Mouse (Mus musculus) megakaryocyte, embryonic 14.5 days (primary cell): Measurements from ENCODE around the gene Senp1. TPM values are rescaled to one million over a fixed set of nuclear protein-coding genes. Genes with fewer than 3 reads are reported as not detected.

Experiments
- H3K27me3 ChIP-seq: replicated peaks from 2 replicates; pipeline ENCODE3; 2012; ENCODE audit warnings: inconsistent platforms
- H3K36me3 ChIP-seq: replicated peaks from 2 replicates; pipeline ENCODE3; 2012; ENCODE audit warnings: low read length, inconsistent platforms, mixed read lengths
- H3K4me1 ChIP-seq: 2 replicates; pipeline ENCODE4 v1.6.1; 2012; ENCODE audit warnings: inconsistent platforms
- H3K4me3 ChIP-seq: replicated peaks from 2 replicates; pipeline ENCODE3; 2012; ENCODE audit warnings: moderate library complexity, mild to moderate bottlenecking, inconsistent platforms
- H3K9me3 ChIP-seq: 2 replicates; pipeline ENCODE4 v1.6.1; 2012; ENCODE audit warnings: inconsistent platforms
- FLI1 ChIP-seq: IDR thresholded peaks from 2 replicates; pipeline ENCODE4 v1.6.1; 2012; ENCODE audit warnings: low read length, inconsistent platforms, mixed read lengths
- GATA1 ChIP-seq: IDR thresholded peaks from 3 replicates; pipeline ENCODE4 v1.6.1; 2012; ENCODE audit warnings: mixed read lengths, low read length, inconsistent platforms, borderline replicate concordance
- polyA plus RNA-seq: library from polyadenylated mRNA; stranded (reverse); fragments of >175 nt; gene quantifications from 2 replicates; pipeline ENCODE4 v1.2.3, GENCODE M21; 2012; ENCODE audit warnings: low replicate concordance; ENCODE audit not compliant: insufficient read depth

Senp1 gene
- 5.1 and 9.2 TPM in 2 replicates for polyA plus RNA-seq

GRCm38 (mm10) chr15:98093121-98094011 lies at the start of gene Senp1:
Gene Senp1, minus strand, starts transcription at chr15:98093744.
- Histone ChIP-seq H3K4me1 (peaks cover 39% of the 10 kb centered on the region), H3K4me3 (peak within 1 kb of the TSS; percentile 98), H3K27me3 (no peaks in the 10 kb centered on the region), H3K9me3 (no peaks in the 10 kb centered on the region), H3K36me3 (peaks cover 12% of the 10 kb centered on the region)
- no peak for TF ChIP-seq GATA1
- peak; percentile 75; the same call in 1 of the 2 replicates for TF ChIP-seq FLI1

GRCm38 (mm10) chr15:98142515-98142914 lies 49.0 kb upstream of the Senp1 start:
- no peak for TF ChIP-seq GATA1
- no peak for TF ChIP-seq FLI1
- no peak overlapping the region for H3K4me3 ChIP-seq
- H3K9me3 ChIP-seq, result no peaks in the 10 kb centered on the region
- H3K36me3 ChIP-seq, result peaks cover 54% of the 10 kb centered on the region
- H3K4me1 ChIP-seq, result peaks cover 35% of the 10 kb centered on the region
- H3K27me3 ChIP-seq, result no peaks in the 10 kb centered on the region

- Histone ChIP-seq H3K36me3 (peaks cover 71% of the 10 kb centered on the region), H3K4me3 (no peak overlapping the region), H3K4me1 (peaks cover 30% of the 10 kb centered on the region), H3K27me3 (no peaks in the 10 kb centered on the region), H3K9me3 (no peaks in the 10 kb centered on the region)
- no peak for TF ChIP-seq GATA1
- TF ChIP-seq FLI1, result no peak
These were observed 47.3 kb upstream of the Senp1 start for GRCm38 (mm10) chr15:98140809-98141208.

- TF ChIP-seq FLI1 (no peak), GATA1 (no peak)
- H3K9me3 ChIP-seq, result no peaks in the 10 kb centered on the region
- H3K36me3 ChIP-seq, result peaks cover 81% of the 10 kb centered on the region
- no peak overlapping the region for H3K4me3 ChIP-seq
- H3K4me1 ChIP-seq, result peaks cover 26% of the 10 kb centered on the region
- H3K27me3 ChIP-seq, result no peaks in the 10 kb centered on the region
These were observed 46.2 kb upstream of the Senp1 start for GRCm38 (mm10) chr15:98139763-98140162.

GRCm38 (mm10) chr15:98136871-98137270 lies 43.3 kb upstream of the Senp1 start:
- H3K9me3 ChIP-seq, result no peaks in the 10 kb centered on the region
- no peak overlapping the region for H3K4me3 ChIP-seq
- no peaks in the 10 kb centered on the region for H3K27me3 ChIP-seq
- TF ChIP-seq GATA1 (no peak), FLI1 (no peak)
- peaks cover 15% of the 10 kb centered on the region for H3K4me1 ChIP-seq
- peaks cover 97% of the 10 kb centered on the region for H3K36me3 ChIP-seq

GRCm38 (mm10) chr15:98135671-98136070 lies 42.1 kb upstream of the Senp1 start:
- TF ChIP-seq GATA1 (no peak), FLI1 (no peak)
- peaks cover 10% of the 10 kb centered on the region for H3K4me1 ChIP-seq
- no peaks in the 10 kb centered on the region for H3K9me3 ChIP-seq
- H3K27me3 ChIP-seq, result no peaks in the 10 kb centered on the region
- peaks cover 98% of the 10 kb centered on the region for H3K36me3 ChIP-seq
- no peak overlapping the region for H3K4me3 ChIP-seq

- H3K9me3 ChIP-seq, result no peaks in the 10 kb centered on the region
- H3K4me3 ChIP-seq, result no peak overlapping the region
- H3K27me3 ChIP-seq, result no peaks in the 10 kb centered on the region
- H3K4me1 ChIP-seq, result peaks cover 5% of the 10 kb centered on the region
- TF ChIP-seq FLI1 (no peak), GATA1 (no peak)
- H3K36me3 ChIP-seq, result peaks cover 99% of the 10 kb centered on the region
These were observed 41.1 kb upstream of the Senp1 start for GRCm38 (mm10) chr15:98134666-98135065.

- H3K4me1 ChIP-seq, result no peaks in the 10 kb centered on the region
- H3K36me3 ChIP-seq, result peaks cover 99% of the 10 kb centered on the region
- no peak for TF ChIP-seq GATA1
- TF ChIP-seq FLI1, result no peak
These were observed 40.5 kb upstream of the Senp1 start for GRCm38 (mm10) chr15:98134034-98134433.

GRCm38 (mm10) chr15:98133471-98133870 lies 39.9 kb upstream of the Senp1 start:
- no peak overlapping the region for H3K4me3 ChIP-seq
- peaks cover 99% of the 10 kb centered on the region for H3K36me3 ChIP-seq
- TF ChIP-seq GATA1 (no peak), FLI1 (no peak)

More at GRCm38 (mm10) chr15:98134034-98134433, 40.5 kb upstream of the Senp1 start:
- Histone ChIP-seq H3K9me3 (no peaks in the 10 kb centered on the region), H3K27me3 (no peaks in the 10 kb centered on the region), H3K4me3 (no peak overlapping the region)

GRCm38 (mm10) chr15:98131942-98132655 lies 38.6 kb upstream of the Senp1 start:
- Histone ChIP-seq H3K27me3 (no peaks in the 10 kb centered on the region), H3K4me3 (no peak overlapping the region), H3K4me1 (peaks cover 7% of the 10 kb centered on the region), H3K9me3 (no peaks in the 10 kb centered on the region), H3K36me3 (peaks cover 99% of the 10 kb centered on the region)
- TF ChIP-seq GATA1, result no peak
- no peak for TF ChIP-seq FLI1

More at GRCm38 (mm10) chr15:98133471-98133870, 39.9 kb upstream of the Senp1 start:
- Histone ChIP-seq H3K9me3 (no peaks in the 10 kb centered on the region), H3K27me3 (no peaks in the 10 kb centered on the region), H3K4me1 (no peaks in the 10 kb centered on the region)
